14 mouse cellular contexts compared by ENCODE assay signal in the genomic region with DNA sequence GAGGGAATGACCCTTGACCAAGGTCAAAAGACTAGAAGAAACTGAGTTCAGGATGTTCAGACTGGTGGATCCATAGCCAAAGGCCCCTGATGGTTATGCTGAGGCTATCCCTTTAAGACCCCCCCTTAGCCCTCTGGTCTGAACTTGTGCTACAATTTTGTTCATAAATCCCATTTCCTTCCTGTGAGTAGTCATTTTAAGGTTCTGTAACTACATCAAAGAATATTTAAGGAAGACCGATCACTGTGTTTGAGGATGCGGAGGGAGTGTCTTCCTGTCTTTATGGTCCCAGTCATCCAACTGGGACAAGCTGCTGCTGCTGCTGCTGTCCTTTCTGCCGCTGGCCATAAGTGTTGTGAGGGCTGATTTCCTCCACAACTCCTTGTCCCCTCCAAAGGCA. TPM values are rescaled to one million over a fixed set of nuclear protein-coding genes. Genes with fewer than 3 reads are reported as not detected.
DNase-seq lines count a peak whose midpoint lies in the region; ATAC-seq and TF ChIP-seq lines count a peak whose summit lies in the region.
"Had no signal": no experiment of that assay in that cellular context is flagged by ENCODE, and none has a peak within 500 bp of the region (broad histone marks: within the 10 kb centered on the region; RNA-seq: fewer than 3 reads in every experiment).

No protein-coding gene starts in this region.

- no peaks in the 10 kb centered on the region for H3K36me3 ChIP-seq in kidney, embryonic 15.5 days
- H3K36me3 ChIP-seq in lung, postnatal 0 days (ENCODE audit: insufficient read depth, low read length) = no peaks in the 10 kb centered on the region
- H3K36me3 ChIP-seq in limb, embryonic 10.5 days = no peaks in the 10 kb centered on the region
- H3K36me3 ChIP-seq in thymus, adult 2 months (ENCODE audit: control insufficient read depth, insufficient read depth, low read length) = no peaks in the 10 kb centered on the region
- H3K36me3 ChIP-seq: embryonic facial prominence, embryonic 10.5 days; forebrain, embryonic 15.5 days; heart, embryonic 15.5 days had no signal

- 0 out of 2 replicates have a peak overlapping the region, but pooled peaks have one; percentile 7 for H3K4me2 ChIP-seq in kidney, embryonic 15.5 days
- no peak overlapping the region; the same call in 1 of the 2 replicates for H3K4me2 ChIP-seq in lung, postnatal 0 days (replicated peaks; ENCODE audit: low read depth, low read length)
- H3K4me2 ChIP-seq: heart, embryonic 15.5 days had no signal

- no peaks in the 10 kb centered on the region for H3K9me3 ChIP-seq in kidney, embryonic 15.5 days (replicated peaks)
- H3K9me3 ChIP-seq in lung, postnatal 0 days (ENCODE audit: low read length) = no peaks in the 10 kb centered on the region
- H3K9me3 ChIP-seq in limb, embryonic 10.5 days (replicated peaks) = no peaks in the 10 kb centered on the region
- H3K9me3 ChIP-seq: embryonic facial prominence, embryonic 10.5 days; forebrain, embryonic 15.5 days; heart, embryonic 15.5 days had no signal

- H3K4me1 ChIP-seq in kidney, embryonic 15.5 days = peaks cover 16% of the 10 kb centered on the region
- peaks cover 8% of the 10 kb centered on the region; the same call in 1 of the 2 replicates for H3K4me1 ChIP-seq in lung, postnatal 0 days (ENCODE audit: insufficient read depth, low read depth, low read length)
- peaks cover 8% of the 10 kb centered on the region; the same call in 1 of the 2 replicates for H3K4me1 ChIP-seq in lung, adult 2 months (ENCODE audit: control insufficient read depth, insufficient read depth, low read length)
- H3K4me1 ChIP-seq in limb, embryonic 10.5 days = peaks cover 21% of the 10 kb centered on the region
- H3K4me1 ChIP-seq in thymus, adult 2 months (replicated peaks; ENCODE audit: control insufficient read depth, insufficient read depth, low read length) = peaks cover 9% of the 10 kb centered on the region

- ATAC-seq in kidney, embryonic 15.5 days (replicated peaks; ENCODE audit: low FRiP score) = no peak
- peak; percentile 47 for ATAC-seq in lung, postnatal 0 days
- ATAC-seq: forebrain, embryonic 15.5 days; intestine, embryonic 16.5 days had no signal

- no peak for TF ChIP-seq POLR2A in lung, adult 2 months (IDR thresholded peaks at IDR 0.05; ENCODE audit: borderline replicate concordance, extremely low read depth, low read depth, low read length)
- TF ChIP-seq POLR2A in thymus, adult 2 months (IDR thresholded peaks at IDR 0.05; ENCODE audit: control insufficient read depth, extremely low read depth, insufficient read depth, low read length, poor library complexity) = no peak

- no peak for TF ChIP-seq CTCF in lung, postnatal 0 days (IDR thresholded peaks at IDR 0.05)
- TF ChIP-seq CTCF in lung, adult 2 months (IDR thresholded peaks at IDR 0.05; ENCODE audit: insufficient read depth, low read length) = no peak
- no peak for TF ChIP-seq CTCF in thymus, adult 2 months (IDR thresholded peaks at IDR 0.05; ENCODE audit: borderline replicate concordance, control insufficient read depth, extremely low read depth, insufficient read depth, low read length, poor library complexity)

- no peak for DNase-seq in kidney, postnatal 36 days
- peak; percentile 54 for DNase-seq in lung, postnatal 0 days (ENCODE audit: low spot score)
- DNase-seq in lung, adult 2 months = no peak
- DNase-seq in limb, embryonic 10.5 days (ENCODE audit: low spot score) = peak; percentile 18
- DNase-seq in lung, postnatal 10 days = peak; percentile 17
- no peak for DNase-seq in thymus, adult 2 months
- DNase-seq: adrenal gland, adult 8-10 months; cerebellum, adult 11-12 months; cerebellum, postnatal 10 days had no signal

- TF ChIP-seq EP300 in lung, postnatal 0 days (IDR thresholded peaks at IDR 0.05) = peak; percentile 86

- no peak overlapping the region for H3K27ac ChIP-seq in kidney, embryonic 15.5 days
- peak overlapping the region; percentile 29; the same call in 1 of the 2 replicates for H3K27ac ChIP-seq in lung, postnatal 0 days (ENCODE audit: low read length)
- no peak overlapping the region for H3K27ac ChIP-seq in limb, embryonic 10.5 days
- no peak overlapping the region for H3K27ac ChIP-seq in thymus, adult 2 months (ENCODE audit: control insufficient read depth, insufficient read depth, low read length)
- H3K27ac ChIP-seq: embryonic facial prominence, embryonic 10.5 days; forebrain, embryonic 15.5 days; heart, embryonic 15.5 days had no signal

- 75% methylated on average over 3 of the region's 3 CpGs for WGBS in kidney, embryonic 15.5 days
- 58% methylated on average over 3 of the region's 3 CpGs for WGBS in lung, postnatal 0 days
- WGBS in lung, adult 2 months = 59% methylated on average over 3 of the region's 3 CpGs
- WGBS in limb, embryonic 10.5 days = 86% methylated on average over 3 of the region's 3 CpGs
- WGBS in thymus, adult 2 months = 91% methylated on average over 3 of the region's 3 CpGs

- H3K4me3 ChIP-seq in kidney, embryonic 15.5 days (replicated peaks) = no peak overlapping the region
- H3K4me3 ChIP-seq in lung, postnatal 0 days (ENCODE audit: low read depth, low read length) = no peak overlapping the region
- H3K4me3 ChIP-seq in lung, adult 2 months (replicated peaks; ENCODE audit: extremely low read depth, low read depth, low read length) = no peak overlapping the region
- no peak overlapping the region for H3K4me3 ChIP-seq in limb, embryonic 10.5 days
- H3K4me3 ChIP-seq in thymus, adult 2 months (ENCODE audit: control insufficient read depth, insufficient read depth, low read length) = no peak overlapping the region
- H3K4me3 ChIP-seq: embryonic facial prominence, embryonic 10.5 days; forebrain, embryonic 15.5 days; heart, embryonic 15.5 days had no signal

- H3K9ac ChIP-seq in kidney, embryonic 15.5 days = no peak overlapping the region
- H3K9ac ChIP-seq in lung, postnatal 0 days (replicated peaks; ENCODE audit: low read depth) = no peak overlapping the region
- H3K9ac ChIP-seq: forebrain, embryonic 15.5 days; heart, embryonic 15.5 days had no signal

- peaks cover 20% of the 10 kb centered on the region for H3K27me3 ChIP-seq in kidney, embryonic 15.5 days
- H3K27me3 ChIP-seq in lung, postnatal 0 days (replicated peaks; ENCODE audit: insufficient read depth, low read length) = peaks cover 8% of the 10 kb centered on the region; the same call in 1 of the 2 replicates
- H3K27me3 ChIP-seq in limb, embryonic 10.5 days (ENCODE audit: low read depth, poor library complexity, severe bottlenecking) = peaks cover 50% of the 10 kb centered on the region
- no peaks in the 10 kb centered on the region; the same call in 1 of the 2 replicates for H3K27me3 ChIP-seq in thymus, adult 2 months (ENCODE audit: control insufficient read depth, insufficient read depth, low read length)
- H3K27me3 ChIP-seq: forebrain, embryonic 15.5 days had no signal

RNA-seq across cellular contexts. Expression of a gene that starts 3.0 kb away (rescaled TPM):
- 13.2 and 15.0 TPM in 2 replicates for polyA plus RNA-seq in kidney, embryonic 15.5 days (2015; fragmentation: Nextera tagmentation; extraction: Ambion mirVana)
- 12.6 and 13.4 TPM in 2 replicates for polyA plus RNA-seq in lung, postnatal 0 days (2015; fragmentation: Nextera tagmentation; extraction: Ambion mirVana)
- polyA plus RNA-seq in lung, adult 2 months (2012; rRNA removed) = 5.3 and 6.7 TPM in 2 replicates
- 7.3 and 7.8 TPM in 2 replicates for polyA plus RNA-seq in limb, embryonic 10.5 days (2016; fragmentation: Nextera tagmentation; extraction: Ambion mirVana)
- 2.1 TPM in 2 replicates for polyA plus RNA-seq in thymus, adult 2 months (2012; rRNA removed)

Comparison
In these comparisons a context has a peak if more than half of its experiments do, and no peak if none do; other contexts are left out.
1. DNase-seq: peak in lung, postnatal 0 days (single experiment), limb, embryonic 10.5 days (single experiment) and lung, postnatal 10 days (single experiment); none in kidney, postnatal 36 days (0 of 2), lung, adult 2 months (single experiment) and thymus, adult 2 months (single experiment).